8 mouse cellular contexts compared by ENCODE assay signal in the genomic region with DNA sequence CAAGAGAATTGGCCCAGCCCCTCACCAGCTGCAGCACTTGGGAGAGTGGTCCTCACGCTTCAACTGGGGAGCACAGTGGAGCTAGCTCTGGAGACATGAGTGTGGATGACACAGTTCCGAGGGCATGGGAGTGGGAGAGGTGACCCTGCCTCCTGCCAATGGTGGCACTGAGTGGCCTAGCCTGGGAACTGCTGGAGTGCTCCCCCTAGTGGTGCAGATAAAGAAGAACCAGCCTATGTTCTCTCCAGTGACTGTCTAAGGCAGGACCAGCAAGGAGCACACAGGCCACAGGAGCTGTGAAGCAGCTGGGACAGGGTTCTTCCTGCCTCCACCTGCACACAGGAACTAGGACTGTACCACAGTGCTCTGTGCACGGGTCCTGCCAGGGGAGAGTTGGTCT. TPM values are rescaled to one million over a fixed set of nuclear protein-coding genes. Genes with fewer than 3 reads are reported as not detected.
DNase-seq lines count a peak whose midpoint lies in the region; ATAC-seq lines count a peak whose summit lies in the region.

No protein-coding gene starts in this region.

- peak; percentile 30; the same call in 1 of the 2 replicates for ATAC-seq in liver, embryonic 12.5 days

- H3K4me2 ChIP-seq in liver, embryonic 12.5 days, result no peak overlapping the region

- no peak overlapping the region for H3K27ac ChIP-seq in liver, embryonic 12.5 days

- intact Hi-C loops in left cerebral cortex, postnatal 4 days (cut with DNase I), result no loop called here
- intact Hi-C loops in left cerebral cortex, postnatal 36 days (cut with DNase I), result no loop called here

- DNase-seq in embryo, embryonic 10 days (ENCODE audit: low spot score), result peak; percentile 34
- DNase-seq in embryo, embryonic 9.5 days (ENCODE audit: extremely low spot score), result no peak
- peak; percentile 5 for DNase-seq in left cerebral cortex, postnatal 4 days
- DNase-seq in left cerebral cortex, postnatal 36 days (ENCODE audit: low spot score in 2 of 2), result no peak
- peak; percentile 24 for DNase-seq in WW6 (ENCODE audit: low read depth, low spot score)
- no peak for DNase-seq in urinary bladder, postnatal 10 days (ENCODE audit: low spot score)
- DNase-seq in ovary, adult 18-20 months (ENCODE audit: low spot score), result no peak

- no peak overlapping the region for H3K9ac ChIP-seq in liver, embryonic 12.5 days

- WGBS in liver, embryonic 12.5 days (ENCODE audit: insufficient replicate concordance), result 63% methylated on average over 3 of the region's 3 CpGs

- H3K4me3 ChIP-seq in liver, embryonic 12.5 days, result no peak overlapping the region

- H3K4me1 ChIP-seq in liver, embryonic 12.5 days, result no peaks in the 10 kb centered on the region

- peaks cover 12% of the 10 kb centered on the region; the same call in 1 of the 2 replicates for H3K9me3 ChIP-seq in liver, embryonic 12.5 days (replicated peaks)

- H3K27me3 ChIP-seq in liver, embryonic 12.5 days (replicated peaks), result no peaks in the 10 kb centered on the region

- no peaks in the 10 kb centered on the region for H3K36me3 ChIP-seq in liver, embryonic 12.5 days

RNA-seq across cellular contexts. Expression of a gene that starts 40.5 kb away (rescaled TPM):
- under 1 TPM; 0.64 TPM for total RNA-seq in left cerebral cortex, postnatal 4 days (2021)
- 1 to 10 TPM in 1 of 2 experiments, under 1 TPM in 1; 0.54 to 1.1 TPM for total RNA-seq in left cerebral cortex, postnatal 36 days (2021)
- not detected in 2 replicates for polyA plus RNA-seq in liver, embryonic 12.5 days (2016; fragmentation: Nextera tagmentation; extraction: Ambion mirVana)

RNA-seq across cellular contexts. Expression of a gene that starts 40.7 kb away (rescaled TPM):
- total RNA-seq in left cerebral cortex, postnatal 4 days (2021), result not detected
- not detected for total RNA-seq in left cerebral cortex, postnatal 36 days (2021)
- polyA plus RNA-seq in liver, embryonic 12.5 days (2016; fragmentation: Nextera tagmentation; extraction: Ambion mirVana), result not detected in 2 replicates

Comparison
In these comparisons a context has a peak if more than half of its experiments do, and no peak if none do; other contexts are left out.
1. DNase-seq: peak in embryo, embryonic 10 days (single experiment), left cerebral cortex, postnatal 4 days (single experiment) and WW6 (single experiment); none in embryo, embryonic 9.5 days (single experiment), left cerebral cortex, postnatal 36 days (0 of 2), urinary bladder, postnatal 10 days (single experiment) and ovary, adult 18-20 months (single experiment).